Mouse (Mus musculus) intestine, embryonic 16.5 days (tissue): ENCODE results near the gene Zfp575. TPM values are rescaled to one million over a fixed set of nuclear protein-coding genes. Genes with fewer than 3 reads are reported as not detected.

Experiments used
- ATAC-seq: fragments of 200-750 bp; cut with Nextera tagmentation; 2 replicates; pipeline ENCODE4 v1.8.0; 2017; ENCODE audit warnings: moderate TSS enrichment, moderate library complexity
- H3K27ac ChIP-seq: fragments of 300-500 bp; sonication (generic); 2 replicates; pipeline ENCODE4 v1.5.1; 2014; ENCODE audit warnings: mild to moderate bottlenecking, low read length
- H3K27me3 ChIP-seq: fragments of 300-500 bp; sonication (generic); replicated peaks from 2 replicates; pipeline ENCODE4 v1.6.1; 2014; ENCODE audit warnings: low read length, control low read depth, mixed read lengths; ENCODE audit not compliant: control insufficient read depth, insufficient read depth
- H3K36me3 ChIP-seq: fragments of 300-500 bp; sonication (generic); 2 replicates; pipeline ENCODE4 v1.6.1; 2014; ENCODE audit warnings: low read length, control low read depth; ENCODE audit not compliant: control insufficient read depth, insufficient read depth
- H3K4me1 ChIP-seq: fragments of 300-500 bp; sonication (generic); 2 replicates; pipeline ENCODE4 v1.6.1; 2014; ENCODE audit warnings: low read length, control low read depth, mixed read lengths; ENCODE audit not compliant: control insufficient read depth, insufficient read depth
- H3K4me2 ChIP-seq: fragments of 300-500 bp; sonication (generic); 2 replicates; pipeline ENCODE4 v1.6.1; 2014; ENCODE audit warnings: low read depth, low read length, control low read depth
- H3K4me3 ChIP-seq: fragments of 300-500 bp; sonication (generic); 2 replicates; pipeline ENCODE4 v1.5.1; 2014; ENCODE audit warnings: mild to moderate bottlenecking, low read length
- H3K9ac ChIP-seq: fragments of 300-500 bp; sonication (generic); 2 replicates; pipeline ENCODE4 v1.6.1; 2014; ENCODE audit warnings: low read depth, low read length
- H3K9me3 ChIP-seq: fragments of 300-500 bp; sonication (generic); 2 replicates; pipeline ENCODE4 v1.6.1; 2016; ENCODE audit warnings: low read length, control low read depth; ENCODE audit not compliant: control insufficient read depth
- WGBS: fragments of 180-500 bp; shearing (Covaris S2); extraction: QIAGEN DNeasy Blood & Tissue Kit; methylation state at CpG from one replicate; pipeline ENCODE4 v1.1.7; 2014; 5-methylcytosine and 5-hydroxymethylcytosine counted together
- polyA plus RNA-seq: library from polyadenylated mRNA; unstranded; fragments of >200 nt; fragmentation: Nextera tagmentation; extraction: Ambion mirVana; gene quantifications from 2 replicates; pipeline ENCODE4 v1.2.1, GENCODE M21; 2015

Zfp575 gene
- polyA plus RNA-seq, 1 experiment from 2014 or later = 3.1 TPM

GRCm38 (mm10) chr7:24574224-24574796 lies 13.1 kb downstream of the Zfp575 start:
- Histone ChIP-seq H3K27me3 (no peaks in the 10 kb centered on the region), H3K36me3 (no peaks in the 10 kb centered on the region), H3K4me2 (no peak overlapping the region), H3K4me1 (peaks cover 4% of the 10 kb centered on the region; the same call in 1 of the 2 replicates), H3K9me3 (no peaks in the 10 kb centered on the region), H3K4me3 (no peak overlapping the region), H3K9ac (no peak overlapping the region), H3K27ac (no peak overlapping the region)
- WGBS = 65% methylated on average over 12 of the region's 12 CpGs
- peak; percentile 36; the same call in 1 of the 2 replicates for ATAC-seq

- H3K4me1 ChIP-seq = peaks cover 4% of the 10 kb centered on the region; the same call in 1 of the 2 replicates
- no peak overlapping the region for H3K9ac ChIP-seq
- no peak overlapping the region for H3K4me2 ChIP-seq
- H3K9me3 ChIP-seq = no peaks in the 10 kb centered on the region
- H3K4me3 ChIP-seq = no peak overlapping the region
- H3K27me3 ChIP-seq = no peaks in the 10 kb centered on the region
- H3K27ac ChIP-seq = no peak overlapping the region
- ATAC-seq = peak; percentile 8; the same call in 1 of the 2 replicates
- 0 out of 2 replicates have a peak, but pooled peaks cover 2% of the 10 kb centered on the region for H3K36me3 ChIP-seq
- WGBS = 60% methylated on average over 5 of the region's 5 CpGs
These were observed 15.0 kb downstream of the Zfp575 start for GRCm38 (mm10) chr7:24572455-24572854.

GRCm38 (mm10) chr7:24571071-24571470 lies 16.4 kb downstream of the Zfp575 start:
- ATAC-seq = no peak
- no peak overlapping the region for H3K9ac ChIP-seq
- H3K4me2 ChIP-seq = no peak overlapping the region
- WGBS = 68% methylated on average over 4 of the region's 4 CpGs
- H3K9me3 ChIP-seq = no peaks in the 10 kb centered on the region
- H3K4me1 ChIP-seq = peaks cover 4% of the 10 kb centered on the region; the same call in 1 of the 2 replicates
- no peak overlapping the region for H3K27ac ChIP-seq
- H3K4me3 ChIP-seq = no peak overlapping the region
- peaks cover 13% of the 10 kb centered on the region for H3K36me3 ChIP-seq
- H3K27me3 ChIP-seq = no peaks in the 10 kb centered on the region

GRCm38 (mm10) chr7:24568512-24568911 lies 18.9 kb downstream of the Zfp575 start:
- no peak overlapping the region for H3K9ac ChIP-seq
- 91% methylated on average over 4 of the region's 4 CpGs for WGBS
- H3K27ac ChIP-seq = no peak overlapping the region
- ATAC-seq = no peak
- H3K9me3 ChIP-seq = no peaks in the 10 kb centered on the region
- H3K27me3 ChIP-seq = no peaks in the 10 kb centered on the region
- H3K4me2 ChIP-seq = no peak overlapping the region
- H3K36me3 ChIP-seq = peaks cover 16% of the 10 kb centered on the region
- H3K4me1 ChIP-seq = no peaks in the 10 kb centered on the region
- no peak overlapping the region for H3K4me3 ChIP-seq

- no peak overlapping the region for H3K9ac ChIP-seq
- no peaks in the 10 kb centered on the region for H3K27me3 ChIP-seq
- no peaks in the 10 kb centered on the region for H3K4me1 ChIP-seq
- no peak overlapping the region for H3K4me3 ChIP-seq
- WGBS = 95% methylated on average over 9 of the region's 9 CpGs
- H3K36me3 ChIP-seq = peaks cover 18% of the 10 kb centered on the region
- ATAC-seq = no peak
- H3K27ac ChIP-seq = no peak overlapping the region
- no peak overlapping the region for H3K4me2 ChIP-seq
- no peaks in the 10 kb centered on the region for H3K9me3 ChIP-seq
These were observed 21.2 kb downstream of the Zfp575 start for GRCm38 (mm10) chr7:24566206-24566605.

- Histone ChIP-seq H3K9ac (no peak overlapping the region), H3K4me1 (no peaks in the 10 kb centered on the region), H3K4me2 (no peak overlapping the region), H3K27ac (no peak overlapping the region), H3K4me3 (no peak overlapping the region), H3K27me3 (no peaks in the 10 kb centered on the region), H3K36me3 (peaks cover 18% of the 10 kb centered on the region), H3K9me3 (no peaks in the 10 kb centered on the region)
- ATAC-seq = no peak
- 88% methylated on average over 11 of the region's 11 CpGs for WGBS
These were observed 21.8 kb downstream of the Zfp575 start for GRCm38 (mm10) chr7:24565627-24566026.

- H3K27me3 ChIP-seq = no peaks in the 10 kb centered on the region
- H3K4me1 ChIP-seq = no peaks in the 10 kb centered on the region
- H3K36me3 ChIP-seq = peaks cover 18% of the 10 kb centered on the region
- H3K9ac ChIP-seq = no peak overlapping the region
- H3K4me3 ChIP-seq = no peak overlapping the region
- 69% methylated on average over 6 of the region's 6 CpGs for WGBS
- H3K9me3 ChIP-seq = no peaks in the 10 kb centered on the region
- H3K27ac ChIP-seq = no peak overlapping the region
- ATAC-seq = no peak; the same call in 1 of the 2 replicates
- H3K4me2 ChIP-seq = no peak overlapping the region
These were observed 22.7 kb downstream of the Zfp575 start for GRCm38 (mm10) chr7:24564607-24565265.

GRCm38 (mm10) chr7:24563837-24564206 lies 23.6 kb downstream of the Zfp575 start:
- no peaks in the 10 kb centered on the region for H3K4me1 ChIP-seq
- ATAC-seq = no peak
- H3K9me3 ChIP-seq = no peaks in the 10 kb centered on the region
- WGBS = 83% methylated on average over 4 of the region's 4 CpGs
- no peak overlapping the region for H3K4me2 ChIP-seq
- H3K4me3 ChIP-seq = no peak overlapping the region
- no peaks in the 10 kb centered on the region for H3K27me3 ChIP-seq
- H3K27ac ChIP-seq = no peak overlapping the region
- H3K36me3 ChIP-seq = peaks cover 18% of the 10 kb centered on the region
- no peak overlapping the region for H3K9ac ChIP-seq

- no peak overlapping the region for H3K27ac ChIP-seq
- H3K9me3 ChIP-seq = no peaks in the 10 kb centered on the region
- H3K4me1 ChIP-seq = no peaks in the 10 kb centered on the region
- H3K36me3 ChIP-seq = peaks cover 16% of the 10 kb centered on the region
- H3K4me3 ChIP-seq = no peak overlapping the region
- no peak overlapping the region for H3K4me2 ChIP-seq
- H3K9ac ChIP-seq = no peak overlapping the region
- WGBS = 88% methylated on average over 8 of the region's 8 CpGs
- ATAC-seq = no peak
- H3K27me3 ChIP-seq = no peaks in the 10 kb centered on the region
These were observed 24.1 kb downstream of the Zfp575 start for GRCm38 (mm10) chr7:24563191-24563836.
